Mouse (Mus musculus): ENCODE data around the gene Dhx33. TPM values are rescaled to one million over a fixed set of nuclear protein-coding genes. Genes with fewer than 3 reads are reported as not detected.

The Dhx33 gene
- polyA plus RNA-seq, 1 experiment from 2014 or later = 7.1 TPM

DNA sequence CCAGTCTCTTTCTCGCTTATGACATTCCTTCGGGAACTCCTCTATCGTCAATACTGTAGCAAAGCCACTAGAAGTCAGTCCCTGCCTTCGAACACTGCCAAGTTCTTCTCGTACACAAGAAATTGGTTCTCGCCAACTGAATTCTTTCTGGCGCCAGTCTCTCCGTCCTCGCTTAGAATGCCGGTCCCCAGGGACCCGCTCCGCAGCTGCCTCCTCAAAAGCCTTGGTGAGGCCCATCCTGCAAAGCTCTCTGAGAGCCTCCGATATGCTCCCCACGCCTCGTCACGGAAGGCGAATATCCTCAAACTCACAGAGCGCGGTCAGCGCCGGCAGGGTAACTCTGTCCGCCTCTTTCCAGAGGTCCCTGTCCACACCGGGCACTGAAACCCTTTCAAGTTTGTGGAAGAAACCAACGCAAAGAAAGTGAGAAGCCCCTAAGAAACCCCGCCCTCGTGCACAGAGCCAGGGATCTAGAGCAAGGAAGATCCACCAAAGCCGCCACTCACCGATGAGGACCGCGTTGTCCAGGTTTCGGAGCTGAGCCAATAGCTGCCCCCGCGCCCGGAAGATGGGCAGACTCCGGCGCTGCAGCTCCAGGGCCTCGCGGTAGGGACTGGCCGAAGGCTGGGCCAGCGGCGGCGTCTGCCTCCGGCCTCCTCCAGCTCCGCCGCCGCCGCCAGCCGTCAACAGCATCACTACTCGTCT, 474 bp downstream of the Dhx33 start:
- Histone ChIP-seq H3K4me1 (ENCODE audit: control insufficient read depth, low read depth, low read length) (peaks cover 16% of the 10 kb centered on the region), H3K4me3 (ENCODE audit: low read depth, low read length) (peak overlapping the region; percentile 97), H3K27ac (ENCODE audit: low read length) (peak overlapping the region; percentile 85), H3K9ac (ENCODE audit: low read depth, low read length) (peak overlapping the region; percentile 85), H3K27me3 (ENCODE audit: control insufficient read depth, insufficient read depth, low read depth, low read length) (no peaks in the 10 kb centered on the region), H3K4me2 (ENCODE audit: low read depth, low read length) (peak overlapping the region; percentile 94), H3K9me3 (replicated peaks; ENCODE audit: control insufficient read depth, low read length) (no peaks in the 10 kb centered on the region), H3K36me3 (ENCODE audit: control insufficient read depth, insufficient read depth) (peaks cover 9% of the 10 kb centered on the region)
- ATAC-seq (ENCODE audit: low read depth) = peak; percentile 71
- under 1% methylated on average over 49 of the region's 49 CpGs for WGBS (ENCODE audit: insufficient replicate concordance)

DNA sequence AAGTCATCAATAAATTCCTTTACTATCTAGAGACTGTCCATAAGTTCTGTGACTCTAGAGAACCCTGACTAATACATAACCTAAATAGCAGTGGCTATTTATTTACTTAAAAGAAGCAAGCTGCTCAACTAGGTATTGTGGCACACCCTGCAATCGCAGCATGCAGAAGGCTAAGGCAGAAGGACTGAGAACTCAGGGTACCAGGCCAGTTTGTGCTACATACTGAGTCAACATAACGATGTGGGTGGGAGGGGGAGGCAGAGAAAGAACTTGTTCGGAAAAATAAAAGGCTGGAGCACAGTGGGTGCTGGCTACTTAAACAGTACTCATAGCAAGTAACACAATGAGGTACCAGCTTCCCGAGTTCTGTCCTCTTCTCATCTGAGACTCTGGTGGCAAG, 3.1 kb downstream of the Dhx33 start:
- no peak overlapping the region for H3K4me2 ChIP-seq (ENCODE audit: low read depth, low read length)
- no peaks in the 10 kb centered on the region for H3K9me3 ChIP-seq (replicated peaks; ENCODE audit: control insufficient read depth, low read length)
- no peaks in the 10 kb centered on the region for H3K27me3 ChIP-seq (ENCODE audit: control insufficient read depth, insufficient read depth, low read depth, low read length)
- WGBS (ENCODE audit: insufficient replicate concordance) = 71% methylated on average over 4 of the region's 4 CpGs
- H3K36me3 ChIP-seq (ENCODE audit: control insufficient read depth, insufficient read depth) = peaks cover 7% of the 10 kb centered on the region
- peaks cover 16% of the 10 kb centered on the region for H3K4me1 ChIP-seq (ENCODE audit: control insufficient read depth, low read depth, low read length)
- no peak overlapping the region for H3K27ac ChIP-seq (ENCODE audit: low read length)
- no peak overlapping the region for H3K4me3 ChIP-seq (ENCODE audit: low read depth, low read length)
- ATAC-seq (ENCODE audit: low read depth) = no peak
- no peak overlapping the region for H3K9ac ChIP-seq (ENCODE audit: low read depth, low read length)

DNA sequence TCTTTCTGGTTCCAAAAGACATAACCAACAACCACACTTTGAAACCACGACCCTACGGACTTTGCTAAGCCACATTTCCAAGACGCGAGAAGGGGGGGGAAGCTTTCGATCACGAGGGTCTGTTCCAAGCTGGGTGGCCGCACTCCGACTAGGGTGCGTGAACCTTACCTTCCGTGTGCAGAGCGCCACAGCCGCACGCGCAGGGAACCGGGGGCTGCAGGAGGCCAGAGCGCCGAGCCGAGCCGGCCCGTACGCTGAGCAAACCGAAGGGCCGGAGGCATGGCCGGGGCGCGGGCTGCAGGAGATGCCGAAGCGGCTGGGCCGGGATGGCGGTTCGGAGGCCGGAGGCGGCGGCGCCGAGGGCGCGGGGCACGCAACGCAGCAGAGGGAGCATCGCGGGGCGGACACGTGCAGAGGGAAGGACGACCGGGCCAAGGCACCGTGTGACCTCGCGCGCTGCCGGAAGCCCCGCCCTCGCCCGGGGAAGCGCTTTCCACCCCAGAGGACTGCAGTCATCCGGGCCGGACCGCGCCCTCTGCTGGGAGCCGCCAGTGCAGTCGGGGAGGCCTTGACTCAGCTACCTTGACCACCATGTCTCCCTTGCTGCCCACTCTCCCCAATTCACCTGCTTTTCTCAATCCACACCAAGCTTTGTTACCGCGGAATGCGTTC, 21.5 kb downstream of the Dhx33 start, which contains the start of gene C1qbp:
C1qbp (minus strand) TSS at position 470 of the 672 bp plus-strand sequence.
- Histone ChIP-seq H3K9ac (ENCODE audit: low read depth, low read length) (peak within 1 kb of the TSS; percentile 78), H3K4me3 (ENCODE audit: low read depth, low read length) (peak within 1 kb of the TSS; percentile 93), H3K27me3 (ENCODE audit: control insufficient read depth, insufficient read depth, low read depth, low read length) (no peaks in the 10 kb centered on the region), H3K27ac (ENCODE audit: low read length) (peak within 1 kb of the TSS; percentile 60), H3K4me2 (ENCODE audit: low read depth, low read length) (peak within 1 kb of the TSS; percentile 98), H3K4me1 (ENCODE audit: control insufficient read depth, low read depth, low read length) (peaks cover 20% of the 10 kb centered on the region), H3K36me3 (ENCODE audit: control insufficient read depth, insufficient read depth) (peaks cover 35% of the 10 kb centered on the region), H3K9me3 (replicated peaks; ENCODE audit: control insufficient read depth, low read length) (no peaks in the 10 kb centered on the region)
- under 1% methylated on average over 61 of the region's 64 CpGs for WGBS (ENCODE audit: insufficient replicate concordance)
- ATAC-seq (ENCODE audit: low read depth) = peak; percentile 97

GRCm38 (mm10) chr11:70982030-70982429, 22.2 kb downstream of the Dhx33 start:
- no peaks in the 10 kb centered on the region for H3K9me3 ChIP-seq (replicated peaks; ENCODE audit: control insufficient read depth, low read length)
- peaks cover 20% of the 10 kb centered on the region for H3K4me1 ChIP-seq (ENCODE audit: control insufficient read depth, low read depth, low read length)
- H3K27me3 ChIP-seq (ENCODE audit: control insufficient read depth, insufficient read depth, low read depth, low read length) = no peaks in the 10 kb centered on the region
- H3K4me3 ChIP-seq (ENCODE audit: low read depth, low read length) = peak overlapping the region; percentile 93
- no peak overlapping the region; the same call in 1 of the 2 replicates for H3K27ac ChIP-seq (ENCODE audit: low read length)
- peak overlapping the region; percentile 98 for H3K4me2 ChIP-seq (ENCODE audit: low read depth, low read length)
- peaks cover 39% of the 10 kb centered on the region for H3K36me3 ChIP-seq (ENCODE audit: control insufficient read depth, insufficient read depth)
- H3K9ac ChIP-seq (ENCODE audit: low read depth, low read length) = peak overlapping the region; percentile 78; the same call in 1 of the 2 replicates
- WGBS (ENCODE audit: insufficient replicate concordance) = 3% methylated on average over 12 of the region's 12 CpGs
- ATAC-seq (ENCODE audit: low read depth) = no peak

DNA sequence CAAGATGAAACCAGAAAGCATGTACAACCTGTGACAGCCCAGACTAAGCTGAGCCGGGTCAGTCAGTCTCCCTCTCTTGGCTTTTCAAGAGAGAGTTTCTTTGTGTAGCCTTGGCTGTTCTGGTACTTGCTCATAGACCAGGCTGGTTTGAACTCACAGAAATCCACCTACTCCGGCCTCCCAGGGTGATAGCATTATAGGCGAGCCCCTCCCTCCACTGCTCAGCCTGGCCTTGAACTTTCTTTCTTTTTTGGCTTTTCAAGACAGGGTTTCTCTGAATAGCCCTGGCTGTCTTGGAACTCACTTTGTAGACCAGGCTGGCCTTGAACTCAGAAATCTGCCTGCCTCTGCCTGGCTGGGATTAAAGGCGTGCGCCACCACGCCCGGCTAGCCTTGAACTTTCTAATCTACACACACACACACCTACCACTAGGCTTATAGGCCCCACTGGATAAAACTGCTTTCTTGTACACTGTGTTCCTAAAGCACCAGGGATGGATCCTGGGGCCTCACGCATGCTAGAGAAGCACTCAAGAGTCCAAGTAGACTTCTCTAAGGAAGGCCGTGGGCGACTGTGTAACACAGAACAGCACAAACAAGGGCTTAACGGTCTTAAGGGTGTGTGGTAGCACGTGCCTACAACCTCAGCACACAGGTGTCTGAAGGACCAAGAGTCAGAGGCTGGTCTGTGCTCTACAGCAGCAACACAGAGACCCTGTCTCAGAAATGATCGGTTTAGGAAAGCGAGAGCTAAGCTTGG, 23.3 kb downstream of the Dhx33 start:
- H3K27me3 ChIP-seq (ENCODE audit: control insufficient read depth, insufficient read depth, low read depth, low read length) = no peaks in the 10 kb centered on the region
- no peak overlapping the region for H3K27ac ChIP-seq (ENCODE audit: low read length)
- H3K36me3 ChIP-seq (ENCODE audit: control insufficient read depth, insufficient read depth) = peaks cover 44% of the 10 kb centered on the region
- peaks cover 20% of the 10 kb centered on the region for H3K4me1 ChIP-seq (ENCODE audit: control insufficient read depth, low read depth, low read length)
- H3K9me3 ChIP-seq (replicated peaks; ENCODE audit: control insufficient read depth, low read length) = no peaks in the 10 kb centered on the region
- no peak overlapping the region; the same call in 1 of the 2 replicates for H3K9ac ChIP-seq (ENCODE audit: low read depth, low read length)
- no peak overlapping the region; the same call in 1 of the 2 replicates for H3K4me3 ChIP-seq (ENCODE audit: low read depth, low read length)
- H3K4me2 ChIP-seq (ENCODE audit: low read depth, low read length) = peak overlapping the region; percentile 98
- 69% methylated on average over 14 of the region's 14 CpGs for WGBS (ENCODE audit: insufficient replicate concordance)
- ATAC-seq (ENCODE audit: low read depth) = no peak

DNA sequence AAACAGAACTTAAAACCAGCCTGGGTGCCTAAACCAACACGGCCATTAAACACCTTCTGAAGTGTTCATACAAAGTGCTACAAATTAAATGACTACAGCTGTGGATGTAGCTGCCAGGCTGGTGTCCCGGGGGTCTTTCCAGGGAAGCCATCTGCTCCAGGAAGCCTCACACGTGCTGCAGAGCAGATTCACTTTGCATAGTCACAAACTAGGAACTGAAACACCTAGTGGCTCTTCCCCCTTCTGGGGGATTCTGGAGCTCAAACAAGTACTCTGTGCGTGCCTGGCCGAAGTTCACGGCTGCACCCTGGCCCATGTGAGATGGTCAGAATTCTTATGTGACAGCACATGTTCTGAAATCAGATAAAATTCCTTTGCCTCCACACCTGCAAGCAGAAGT, 24.0 kb downstream of the Dhx33 start:
- Histone ChIP-seq H3K4me3 (ENCODE audit: low read depth, low read length) (no peak overlapping the region), H3K27me3 (ENCODE audit: control insufficient read depth, insufficient read depth, low read depth, low read length) (no peaks in the 10 kb centered on the region), H3K9ac (ENCODE audit: low read depth, low read length) (no peak overlapping the region), H3K36me3 (ENCODE audit: control insufficient read depth, insufficient read depth) (peaks cover 49% of the 10 kb centered on the region), H3K4me2 (ENCODE audit: low read depth, low read length) (no peak overlapping the region), H3K27ac (ENCODE audit: low read length) (no peak overlapping the region), H3K9me3 (replicated peaks; ENCODE audit: control insufficient read depth, low read length) (no peaks in the 10 kb centered on the region), H3K4me1 (ENCODE audit: control insufficient read depth, low read depth, low read length) (peaks cover 20% of the 10 kb centered on the region)
- WGBS (ENCODE audit: insufficient replicate concordance) = 77% methylated on average over 6 of the region's 6 CpGs
- no peak for ATAC-seq (ENCODE audit: low read depth)

DNA sequence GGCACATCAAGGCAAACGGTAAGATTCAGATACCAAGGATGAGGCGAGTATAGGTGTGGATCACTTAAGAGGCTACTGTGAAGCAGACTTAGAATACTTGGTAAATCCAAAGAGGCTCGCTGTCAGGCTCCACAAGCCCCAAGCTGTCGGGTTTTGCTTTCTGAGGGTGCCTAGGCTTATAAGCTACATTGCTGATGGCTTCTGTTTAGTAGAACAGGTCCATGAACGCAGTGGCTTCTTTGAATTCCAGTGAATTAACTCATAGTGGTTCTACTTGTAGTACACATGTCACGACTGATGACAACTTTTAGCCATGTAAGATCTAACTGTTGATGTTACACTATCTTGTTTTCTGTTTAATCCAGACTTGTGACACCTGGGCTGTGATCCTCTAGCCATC, 26.9 kb downstream of the Dhx33 start:
- no peaks in the 10 kb centered on the region for H3K9me3 ChIP-seq (replicated peaks; ENCODE audit: control insufficient read depth, low read length)
- no peak for ATAC-seq (ENCODE audit: low read depth)
- no peak overlapping the region for H3K4me2 ChIP-seq (ENCODE audit: low read depth, low read length)
- H3K27ac ChIP-seq (ENCODE audit: low read length) = no peak overlapping the region
- H3K9ac ChIP-seq (ENCODE audit: low read depth, low read length) = no peak overlapping the region
- peaks cover 77% of the 10 kb centered on the region for H3K36me3 ChIP-seq (ENCODE audit: control insufficient read depth, insufficient read depth)
- 80% methylated on average over 6 of the region's 6 CpGs for WGBS (ENCODE audit: insufficient replicate concordance)
- H3K4me3 ChIP-seq (ENCODE audit: low read depth, low read length) = no peak overlapping the region
- no peaks in the 10 kb centered on the region for H3K27me3 ChIP-seq (ENCODE audit: control insufficient read depth, insufficient read depth, low read depth, low read length)
- peaks cover 19% of the 10 kb centered on the region for H3K4me1 ChIP-seq (ENCODE audit: control insufficient read depth, low read depth, low read length)

GRCm38 (mm10) chr11:70975193-70975592, 29.0 kb downstream of the Dhx33 start:
- H3K9ac ChIP-seq (ENCODE audit: low read depth, low read length) = no peak overlapping the region
- H3K4me1 ChIP-seq (ENCODE audit: control insufficient read depth, low read depth, low read length) = peaks cover 14% of the 10 kb centered on the region
- no peak overlapping the region for H3K4me2 ChIP-seq (ENCODE audit: low read depth, low read length)
- WGBS (ENCODE audit: insufficient replicate concordance) = 45% methylated on average over 2 of the region's 2 CpGs
- H3K36me3 ChIP-seq (ENCODE audit: control insufficient read depth, insufficient read depth) = peaks cover 84% of the 10 kb centered on the region
- ATAC-seq (ENCODE audit: low read depth) = no peak
- no peak overlapping the region for H3K4me3 ChIP-seq (ENCODE audit: low read depth, low read length)
- H3K27me3 ChIP-seq (ENCODE audit: control insufficient read depth, insufficient read depth, low read depth, low read length) = no peaks in the 10 kb centered on the region
- no peaks in the 10 kb centered on the region for H3K9me3 ChIP-seq (replicated peaks; ENCODE audit: control insufficient read depth, low read length)
- H3K27ac ChIP-seq (ENCODE audit: low read length) = peak overlapping the region; percentile 27; the same call in 1 of the 2 replicates

All from liver, embryonic 16.5 days (tissue).